Mouse (Mus musculus) right cerebral cortex, postnatal 25 days (tissue): Measurements from ENCODE around the gene Camta1.

Source experiments
- DNase-seq: peaks from one replicate; pipeline ENCODE4 v3.0.0; 2022

Camta1 gene

GRCm38 (mm10) chr4:150962231-150962630, 899.4 kb downstream of the Camta1 start:
- DNase-seq, result no peak

GRCm38 (mm10) chr4:150958536-150958935, 903.1 kb downstream of the Camta1 start:
- no peak for DNase-seq

- DNase-seq, result no peak
Measured at GRCm38 (mm10) chr4:150957106-150957458, 904.6 kb downstream of the Camta1 start.

GRCm38 (mm10) chr4:150956369-150957105, 905.1 kb downstream of the Camta1 start:
- no peak for DNase-seq

DNA sequence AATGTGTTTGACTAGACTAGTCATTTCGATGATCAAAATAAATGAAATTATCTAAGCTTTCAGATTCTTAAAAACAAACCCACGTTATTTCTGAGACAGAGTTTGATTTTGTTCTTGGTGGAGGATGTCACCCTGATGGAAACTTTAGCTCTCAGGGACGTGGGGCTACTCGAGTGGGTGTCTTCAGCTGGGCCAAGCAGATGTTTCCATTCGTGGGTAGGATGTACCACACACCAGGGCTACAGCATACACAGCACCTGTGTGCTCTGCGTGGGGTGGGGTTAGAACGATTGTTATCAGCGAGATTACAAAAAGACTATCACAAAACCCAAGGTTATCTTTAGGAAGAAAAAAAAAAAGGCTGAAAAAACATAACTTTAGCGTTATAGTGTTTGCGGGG, 910.7 kb downstream of the Camta1 start:
- DNase-seq, result no peak

DNA sequence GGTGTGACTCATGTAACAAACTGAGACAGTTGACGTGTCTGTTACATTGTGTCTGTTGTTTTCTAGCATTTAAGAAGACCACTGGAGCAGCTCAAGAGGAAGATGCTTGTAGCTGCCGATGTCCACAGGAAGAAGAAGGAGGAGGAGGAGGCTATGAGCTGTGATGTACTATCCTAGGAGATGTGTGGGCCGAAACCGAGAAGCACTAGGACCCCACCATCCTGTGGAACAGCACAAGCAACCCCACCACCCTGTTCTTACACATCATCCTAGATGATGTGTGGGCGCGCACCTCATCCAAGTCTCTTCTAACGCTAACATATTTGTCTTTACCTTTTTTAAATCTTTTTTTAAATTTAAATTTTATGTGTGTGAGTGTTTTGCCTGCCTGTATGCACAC, 917.0 kb downstream of the Camta1 start:
- no peak for DNase-seq

- no peak for DNase-seq
Measured at GRCm38 (mm10) chr4:150939991-150940651, 921.6 kb downstream of the Camta1 start.

DNA sequence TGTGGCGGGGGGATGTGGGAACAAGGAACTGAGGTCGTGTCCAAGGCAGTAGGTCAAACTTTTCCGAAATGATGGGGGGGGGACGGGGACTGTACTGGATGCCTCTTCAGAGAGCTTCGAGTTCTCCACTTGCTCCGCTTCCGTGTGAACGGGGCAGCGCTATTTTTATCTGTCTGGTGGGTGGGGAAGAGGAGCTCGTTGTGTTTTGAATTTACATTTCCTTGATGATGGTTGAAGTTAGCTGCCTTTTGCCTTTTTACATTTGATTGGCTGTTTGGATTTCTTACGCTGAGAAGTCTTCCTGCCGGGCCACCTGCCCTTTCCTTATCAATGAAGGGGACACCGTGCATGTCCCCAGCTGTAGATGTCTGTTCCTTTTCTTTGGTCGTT, 923.6 kb downstream of the Camta1 start:
- no peak for DNase-seq

DNA sequence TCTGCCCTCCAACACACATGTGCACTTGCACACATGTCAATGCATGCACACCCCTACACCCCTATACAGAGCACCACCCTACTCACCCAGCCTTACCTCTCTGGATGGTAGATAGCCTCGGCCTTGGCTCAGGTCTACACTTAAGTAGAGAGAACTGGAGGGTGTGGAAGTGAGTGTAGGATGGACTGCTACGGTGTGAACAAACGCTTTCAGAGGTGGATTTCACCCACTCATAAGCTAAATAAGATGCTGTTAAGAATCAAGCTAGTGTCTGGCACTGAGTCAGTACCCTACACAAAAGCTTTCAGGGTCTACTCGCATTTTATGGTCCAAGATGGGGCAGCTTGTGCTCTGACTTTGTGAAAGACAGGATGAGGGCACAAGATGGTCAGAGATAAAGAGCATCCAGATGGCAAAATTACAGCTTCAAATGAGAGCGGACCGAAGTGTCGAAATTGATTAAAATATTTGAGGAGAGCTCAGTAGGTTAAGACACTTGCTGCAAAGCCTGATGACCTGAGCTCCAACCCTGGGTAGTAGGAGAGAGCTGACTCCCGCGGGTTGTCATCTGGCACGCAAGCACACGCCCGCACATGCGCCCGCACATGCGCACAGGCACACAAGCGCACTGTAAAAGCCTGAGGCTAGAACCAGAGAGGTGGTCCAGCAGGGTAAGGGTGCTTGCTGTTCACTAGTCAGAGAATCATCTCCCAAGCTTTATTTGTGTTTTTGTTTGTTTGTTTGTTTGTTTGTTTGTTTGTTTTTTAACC, 924.2 kb downstream of the Camta1 start:
- peak; percentile 45 for DNase-seq

GRCm38 (mm10) chr4:150933503-150933902, 928.2 kb downstream of the Camta1 start:
- no peak for DNase-seq

- no peak for DNase-seq
Measured at GRCm38 (mm10) chr4:150927789-150928188, 933.9 kb downstream of the Camta1 start.

DNA sequence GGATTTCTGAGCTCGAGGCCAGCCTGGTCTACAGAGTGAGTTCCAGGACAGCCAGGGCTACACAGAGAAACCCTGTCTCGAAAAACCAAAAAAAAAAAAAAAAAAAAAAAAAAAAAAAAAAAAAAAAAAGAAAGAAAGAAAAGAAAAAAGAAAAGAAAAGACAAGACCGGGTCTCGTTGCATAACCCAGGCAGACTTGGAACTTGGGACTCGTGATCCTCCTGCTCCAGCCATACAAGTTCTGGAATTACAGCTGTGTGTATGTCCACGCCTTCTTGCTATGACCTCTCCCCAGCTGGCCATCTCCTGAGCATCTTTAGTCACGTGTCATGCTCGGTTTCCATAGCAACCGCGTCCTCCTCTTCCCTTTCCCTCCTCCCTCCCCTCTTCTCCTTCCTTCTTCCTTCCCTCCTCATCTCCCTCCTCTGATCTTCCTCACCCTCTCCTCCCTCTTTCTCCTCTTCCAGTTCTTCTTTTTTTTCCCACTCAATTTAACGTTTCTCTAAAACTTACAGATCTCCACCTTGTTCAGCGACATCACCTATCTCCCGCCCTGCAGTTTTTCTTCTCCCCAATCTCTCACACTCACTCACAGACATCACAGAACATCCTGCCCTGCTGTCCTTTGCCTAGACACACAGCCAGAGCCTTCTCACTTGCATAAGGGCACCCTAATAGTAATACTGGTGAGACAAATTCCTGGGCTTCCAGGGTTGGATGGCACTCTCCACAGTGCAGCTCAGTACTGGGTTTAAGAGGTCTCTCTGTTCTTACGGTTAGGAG, 934.6 kb downstream of the Camta1 start:
- DNase-seq, result no peak

DNA sequence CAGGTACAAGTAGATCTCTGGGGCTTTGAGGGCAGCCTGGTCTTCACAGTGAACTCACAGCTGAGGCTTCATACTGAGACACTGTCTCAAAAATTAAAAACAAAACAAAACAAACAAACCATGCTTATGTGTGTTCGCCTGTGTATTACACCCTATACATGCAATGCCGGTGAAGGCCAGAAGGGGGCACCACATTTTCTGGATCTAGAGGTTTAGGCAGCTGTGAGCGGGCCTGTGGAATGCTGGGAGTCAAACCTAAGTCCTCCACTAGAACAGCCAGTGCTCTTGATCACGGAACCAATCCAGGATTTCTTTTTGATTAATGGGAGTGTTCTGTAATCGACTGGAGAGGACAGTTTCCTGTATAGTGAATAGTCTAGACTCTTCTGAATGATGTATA, 935.8 kb downstream of the Camta1 start:
- DNase-seq, result no peak

- no peak for DNase-seq
Measured at GRCm38 (mm10) chr4:150924936-150925335, 936.7 kb downstream of the Camta1 start.

GRCm38 (mm10) chr4:150924308-150924707, 937.4 kb downstream of the Camta1 start:
- DNase-seq, result no peak

GRCm38 (mm10) chr4:150921206-150921605, 940.5 kb downstream of the Camta1 start:
- no peak for DNase-seq

DNA sequence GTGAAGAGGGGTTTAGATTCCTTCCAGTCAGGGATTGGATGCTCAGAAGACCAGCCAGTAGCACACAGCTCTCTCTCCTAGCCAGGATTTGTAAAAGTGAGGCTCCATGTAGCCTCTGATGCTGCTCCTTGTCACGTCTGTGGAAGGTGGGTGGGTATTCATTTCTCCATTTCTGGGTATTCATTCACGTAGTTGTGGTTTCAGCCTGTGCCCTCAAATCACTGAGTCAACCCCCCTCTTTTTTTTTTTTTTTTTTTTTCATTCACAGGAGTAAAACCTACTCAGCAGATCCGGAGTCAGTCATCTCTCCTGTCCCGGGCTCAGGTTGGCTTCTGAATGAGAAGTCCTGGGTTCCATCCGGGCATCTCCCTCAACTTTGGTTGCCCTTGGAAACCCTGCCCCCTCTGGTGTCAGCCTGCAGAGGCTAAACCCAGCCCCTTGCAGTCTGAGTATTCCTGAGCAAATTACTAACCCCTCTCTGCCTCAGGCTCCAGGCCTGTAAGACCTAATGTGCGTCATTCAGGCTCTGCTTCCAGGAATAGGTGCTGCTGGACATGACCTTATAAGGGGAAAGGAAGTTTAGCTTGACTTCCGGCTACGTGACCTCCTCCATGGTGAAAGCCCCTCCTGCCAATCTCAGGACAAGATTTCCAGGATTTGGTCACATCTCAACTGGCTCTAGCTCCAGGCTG, 944.2 kb downstream of the Camta1 start:
- no peak for DNase-seq

DNA sequence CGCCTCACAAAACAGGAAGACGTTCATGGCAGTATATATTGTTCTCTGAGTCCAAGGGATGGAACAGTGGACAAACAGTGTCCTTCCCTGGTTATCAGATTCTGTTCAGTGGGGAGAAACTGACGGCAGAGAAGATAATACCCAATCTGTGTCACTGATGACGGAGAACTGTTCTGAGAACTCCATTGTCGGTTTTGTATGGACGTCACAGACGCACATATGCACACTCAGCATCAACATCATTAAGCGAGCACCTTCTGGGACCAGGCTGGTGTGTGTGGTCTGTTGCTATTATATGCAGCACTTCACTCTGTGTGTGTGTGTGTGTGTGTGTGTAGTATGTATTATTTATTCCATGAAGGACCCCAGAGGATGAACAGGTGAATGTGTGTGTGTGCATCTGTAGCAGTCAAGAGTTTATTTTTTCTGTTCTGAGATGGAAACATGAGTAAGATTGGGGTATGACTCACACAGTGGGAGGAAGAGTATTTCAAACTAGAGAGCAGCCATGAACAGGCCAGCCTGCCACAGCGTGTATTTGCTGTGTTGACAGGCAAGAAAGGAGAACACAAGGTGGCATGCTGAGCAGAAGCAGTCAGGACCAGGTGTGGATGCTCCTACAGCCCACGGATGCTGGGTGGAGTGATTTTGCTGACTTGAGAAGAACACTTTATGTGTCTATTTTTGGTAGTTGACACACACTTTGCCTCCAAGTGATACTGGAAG, 946.3 kb downstream of the Camta1 start:
- DNase-seq, result peak; percentile 46

GRCm38 (mm10) chr4:150914290-150914733, 947.4 kb downstream of the Camta1 start, which contains the start of the genes Park7 and Tnfrsf9:
Park7 (minus strand) TSS chr4:150914437.
Tnfrsf9 (plus strand) TSS chr4:150914562.
- peak; percentile 95 for DNase-seq

DNA sequence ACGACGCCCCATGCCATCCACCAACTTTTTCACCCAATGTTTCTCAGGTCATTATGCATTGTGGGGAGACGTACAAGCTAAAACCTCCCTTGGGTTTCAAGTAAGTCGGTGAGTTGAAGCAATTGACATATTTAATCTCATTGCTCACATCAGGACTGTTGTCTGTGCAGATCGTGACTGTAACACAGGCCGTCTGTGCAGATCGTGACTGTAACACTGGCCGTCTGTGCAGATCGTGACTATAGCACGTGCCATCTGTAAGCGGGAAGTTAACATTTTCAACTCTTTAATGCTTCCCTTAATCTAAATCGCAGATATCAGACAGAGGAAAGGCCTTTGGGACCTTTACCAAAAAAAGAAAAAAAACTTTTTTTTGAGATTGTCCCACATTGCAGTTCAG, 947.9 kb downstream of the Camta1 start:
- no peak for DNase-seq

- DNase-seq, result no peak
Measured at GRCm38 (mm10) chr4:150910164-150910951, 951.3 kb downstream of the Camta1 start.
